Mouse (Mus musculus) limb, embryonic 15.5 days (tissue): Measurements from ENCODE around the gene Magi2. TPM values are rescaled to one million over a fixed set of nuclear protein-coding genes. Genes with fewer than 3 reads are reported as not detected.

Source experiments
- ATAC-seq: fragments of 200-750 bp; cut with Nextera tagmentation; 2 replicates; pipeline ENCODE4 v1.8.0; 2017; ENCODE audit warnings: low read depth, moderate TSS enrichment; ENCODE audit not compliant: insufficient number of reproducible peaks, low FRiP score, low TSS enrichment
- H3K27ac ChIP-seq: fragments of 300-500 bp; sonication (generic); 2 replicates; pipeline ENCODE4 v1.5.1; 2015; ENCODE audit warnings: moderate library complexity, mild to moderate bottlenecking, inconsistent platforms
- H3K27me3 ChIP-seq: fragments of 300-500 bp; sonication (generic); 2 replicates; pipeline ENCODE4 v1.6.1; 2015; ENCODE audit warnings: inconsistent platforms
- H3K36me3 ChIP-seq: fragments of 300-500 bp; sonication (generic); 2 replicates; pipeline ENCODE4 v1.6.1; 2015; ENCODE audit warnings: inconsistent platforms
- H3K4me1 ChIP-seq: fragments of 300-500 bp; sonication (generic); 2 replicates; pipeline ENCODE4 v1.6.1; 2015; ENCODE audit warnings: inconsistent platforms
- H3K4me2 ChIP-seq: fragments of 300-500 bp; sonication (generic); 2 replicates; pipeline ENCODE4 v1.6.1; 2015; ENCODE audit warnings: mild to moderate bottlenecking, inconsistent platforms
- H3K4me3 ChIP-seq: fragments of 300-500 bp; sonication (generic); 2 replicates; pipeline ENCODE4 v1.5.1; 2015; ENCODE audit warnings: mild to moderate bottlenecking, inconsistent platforms
- H3K9ac ChIP-seq: fragments of 300-500 bp; sonication (generic); 2 replicates; pipeline ENCODE4 v1.6.1; 2015; ENCODE audit warnings: inconsistent platforms
- H3K9me3 ChIP-seq: fragments of 300-500 bp; sonication (generic); 2 replicates; pipeline ENCODE4 v1.6.1; 2016; ENCODE audit warnings: inconsistent platforms
- WGBS: fragments of 180-500 bp; shearing (Covaris S2); methylation state at CpG from one replicate; pipeline ENCODE4 v1.1.7; 2015; 5-methylcytosine and 5-hydroxymethylcytosine counted together
- polyA plus RNA-seq: library from polyadenylated mRNA; unstranded; fragments of >200 nt; fragmentation: Nextera tagmentation; extraction: Ambion mirVana; gene quantifications from 2 replicates; pipeline ENCODE4 v1.2.1, GENCODE M21; 2015

Magi2 gene
- polyA plus RNA-seq, 1 experiment from 2014 or later = 5.3 TPM

GRCm38 (mm10) chr5:20359021-20359420 lies 1132.2 kb downstream of the Magi2 start:
- Histone ChIP-seq H3K27me3 (no peaks in the 10 kb centered on the region), H3K9ac (no peak overlapping the region), H3K4me2 (no peak overlapping the region), H3K36me3 (no peaks in the 10 kb centered on the region), H3K27ac (no peak overlapping the region), H3K4me1 (no peaks in the 10 kb centered on the region), H3K9me3 (no peaks in the 10 kb centered on the region), H3K4me3 (no peak overlapping the region)
- 73% methylated on average over 3 of the region's 3 CpGs for WGBS
- no peak for ATAC-seq

- Histone ChIP-seq H3K27me3 (no peaks in the 10 kb centered on the region), H3K9ac (no peak overlapping the region), H3K27ac (no peak overlapping the region), H3K9me3 (no peaks in the 10 kb centered on the region), H3K4me2 (no peak overlapping the region), H3K4me3 (no peak overlapping the region), H3K36me3 (no peaks in the 10 kb centered on the region), H3K4me1 (no peaks in the 10 kb centered on the region)
- 78% methylated on average over 3 of the region's 3 CpGs for WGBS
- no peak for ATAC-seq
These were observed 1135.3 kb downstream of the Magi2 start for GRCm38 (mm10) chr5:20362154-20362553.

- Histone ChIP-seq H3K36me3 (no peaks in the 10 kb centered on the region), H3K4me2 (no peak overlapping the region), H3K27ac (no peak overlapping the region), H3K27me3 (no peaks in the 10 kb centered on the region), H3K9ac (no peak overlapping the region), H3K4me1 (no peaks in the 10 kb centered on the region), H3K4me3 (no peak overlapping the region), H3K9me3 (no peaks in the 10 kb centered on the region)
- ATAC-seq = no peak
- 55% methylated on average over 5 of the region's 5 CpGs for WGBS
These were observed 1136.4 kb downstream of the Magi2 start for GRCm38 (mm10) chr5:20363216-20363615.

- 79% methylated on average over 1 of the region's 1 CpGs for WGBS
- no peak overlapping the region for H3K27ac ChIP-seq
- H3K27me3 ChIP-seq = no peaks in the 10 kb centered on the region
- ATAC-seq = no peak
- H3K9me3 ChIP-seq = no peaks in the 10 kb centered on the region
- no peak overlapping the region for H3K4me2 ChIP-seq
- no peak overlapping the region for H3K4me3 ChIP-seq
- H3K4me1 ChIP-seq = no peaks in the 10 kb centered on the region
- no peak overlapping the region for H3K9ac ChIP-seq
- no peaks in the 10 kb centered on the region for H3K36me3 ChIP-seq
These were observed 1146.8 kb downstream of the Magi2 start for GRCm38 (mm10) chr5:20373586-20373985.

- no peaks in the 10 kb centered on the region for H3K36me3 ChIP-seq
- 65% methylated on average over 11 of the region's 11 CpGs for WGBS
- H3K27ac ChIP-seq = no peak overlapping the region
- no peak overlapping the region for H3K9ac ChIP-seq
- no peaks in the 10 kb centered on the region for H3K27me3 ChIP-seq
- H3K4me1 ChIP-seq = no peaks in the 10 kb centered on the region
- ATAC-seq = no peak
- no peak overlapping the region for H3K4me3 ChIP-seq
- no peak overlapping the region for H3K4me2 ChIP-seq
- H3K9me3 ChIP-seq = no peaks in the 10 kb centered on the region
These were observed 1151.4 kb downstream of the Magi2 start for GRCm38 (mm10) chr5:20378071-20378800.

- Histone ChIP-seq H3K27ac (no peak overlapping the region), H3K4me2 (no peak overlapping the region), H3K9ac (no peak overlapping the region), H3K4me1 (no peaks in the 10 kb centered on the region), H3K36me3 (no peaks in the 10 kb centered on the region), H3K9me3 (no peaks in the 10 kb centered on the region), H3K27me3 (no peaks in the 10 kb centered on the region), H3K4me3 (no peak overlapping the region)
- WGBS = 81% methylated on average over 5 of the region's 5 CpGs
- no peak for ATAC-seq
These were observed 1177.7 kb downstream of the Magi2 start for GRCm38 (mm10) chr5:20404533-20404932.

- no peaks in the 10 kb centered on the region for H3K27me3 ChIP-seq
- H3K4me3 ChIP-seq = no peak overlapping the region
- no peaks in the 10 kb centered on the region for H3K4me1 ChIP-seq
- ATAC-seq = no peak
- no peak overlapping the region for H3K9ac ChIP-seq
- H3K4me2 ChIP-seq = no peak overlapping the region
- H3K9me3 ChIP-seq = no peaks in the 10 kb centered on the region
- WGBS = 93% methylated on average over 4 of the region's 4 CpGs
- no peak overlapping the region for H3K27ac ChIP-seq
- H3K36me3 ChIP-seq = no peaks in the 10 kb centered on the region
These were observed 1179.8 kb downstream of the Magi2 start for GRCm38 (mm10) chr5:20406626-20407025.

GRCm38 (mm10) chr5:20415320-20415719 lies 1188.5 kb downstream of the Magi2 start:
- Histone ChIP-seq H3K4me2 (no peak overlapping the region), H3K36me3 (no peaks in the 10 kb centered on the region)
- ATAC-seq = no peak

GRCm38 (mm10) chr5:20417348-20417747 lies 1190.5 kb downstream of the Magi2 start:
- H3K4me3 ChIP-seq = no peak overlapping the region
- H3K4me1 ChIP-seq = no peaks in the 10 kb centered on the region
- no peaks in the 10 kb centered on the region for H3K36me3 ChIP-seq
- no peak overlapping the region for H3K4me2 ChIP-seq
- ATAC-seq = no peak
- no peaks in the 10 kb centered on the region for H3K27me3 ChIP-seq
- no peaks in the 10 kb centered on the region for H3K9me3 ChIP-seq
- no peak overlapping the region for H3K27ac ChIP-seq
- no peak overlapping the region for H3K9ac ChIP-seq

More at GRCm38 (mm10) chr5:20415320-20415719, 1188.5 kb downstream of the Magi2 start:
- no peak overlapping the region for H3K9ac ChIP-seq
- H3K9me3 ChIP-seq = no peaks in the 10 kb centered on the region
- H3K4me3 ChIP-seq = no peak overlapping the region
- no peak overlapping the region for H3K27ac ChIP-seq
- H3K27me3 ChIP-seq = no peaks in the 10 kb centered on the region
- H3K4me1 ChIP-seq = no peaks in the 10 kb centered on the region

GRCm38 (mm10) chr5:20432148-20432813 lies 1205.4 kb downstream of the Magi2 start:
- no peak for ATAC-seq
- H3K4me2 ChIP-seq = no peak overlapping the region
- no peak overlapping the region for H3K9ac ChIP-seq
- 52% methylated on average over 9 of the region's 9 CpGs for WGBS
- no peaks in the 10 kb centered on the region for H3K4me1 ChIP-seq
- no peaks in the 10 kb centered on the region for H3K9me3 ChIP-seq
- H3K27me3 ChIP-seq = no peaks in the 10 kb centered on the region
- no peaks in the 10 kb centered on the region for H3K36me3 ChIP-seq
- H3K4me3 ChIP-seq = no peak overlapping the region
- H3K27ac ChIP-seq = no peak overlapping the region

- Histone ChIP-seq H3K27ac (no peak overlapping the region), H3K9me3 (no peaks in the 10 kb centered on the region), H3K9ac (no peak overlapping the region), H3K4me1 (no peaks in the 10 kb centered on the region), H3K27me3 (no peaks in the 10 kb centered on the region), H3K36me3 (no peaks in the 10 kb centered on the region), H3K4me3 (no peak overlapping the region), H3K4me2 (no peak overlapping the region)
- WGBS = 38% methylated on average over 4 of the region's 4 CpGs
- ATAC-seq = no peak
These were observed 1219.8 kb downstream of the Magi2 start for GRCm38 (mm10) chr5:20446471-20447174.

GRCm38 (mm10) chr5:20456106-20456505 lies 1229.3 kb downstream of the Magi2 start:
- H3K36me3 ChIP-seq = no peaks in the 10 kb centered on the region
- H3K4me2 ChIP-seq = no peak overlapping the region
- H3K4me3 ChIP-seq = no peak overlapping the region
- H3K27me3 ChIP-seq = no peaks in the 10 kb centered on the region
- H3K27ac ChIP-seq = no peak overlapping the region
- no peaks in the 10 kb centered on the region for H3K9me3 ChIP-seq
- 73% methylated on average over 3 of the region's 3 CpGs for WGBS
- no peaks in the 10 kb centered on the region for H3K4me1 ChIP-seq
- H3K9ac ChIP-seq = no peak overlapping the region
- ATAC-seq = no peak
